Mouse (Mus musculus): ENCODE results near the gene Bicdl2. TPM values are rescaled to one million over a fixed set of nuclear protein-coding genes. Genes with fewer than 3 reads are reported as not detected.
A peak's percentile ranks its signal among the peaks of the same experiment; 100 is the strongest.

Bicdl2 gene
- 50.9 and 58.2 TPM in 2 replicates for polyA plus RNA-seq (2015; fragmentation: Nextera tagmentation; extraction: Ambion mirVana)

DNA sequence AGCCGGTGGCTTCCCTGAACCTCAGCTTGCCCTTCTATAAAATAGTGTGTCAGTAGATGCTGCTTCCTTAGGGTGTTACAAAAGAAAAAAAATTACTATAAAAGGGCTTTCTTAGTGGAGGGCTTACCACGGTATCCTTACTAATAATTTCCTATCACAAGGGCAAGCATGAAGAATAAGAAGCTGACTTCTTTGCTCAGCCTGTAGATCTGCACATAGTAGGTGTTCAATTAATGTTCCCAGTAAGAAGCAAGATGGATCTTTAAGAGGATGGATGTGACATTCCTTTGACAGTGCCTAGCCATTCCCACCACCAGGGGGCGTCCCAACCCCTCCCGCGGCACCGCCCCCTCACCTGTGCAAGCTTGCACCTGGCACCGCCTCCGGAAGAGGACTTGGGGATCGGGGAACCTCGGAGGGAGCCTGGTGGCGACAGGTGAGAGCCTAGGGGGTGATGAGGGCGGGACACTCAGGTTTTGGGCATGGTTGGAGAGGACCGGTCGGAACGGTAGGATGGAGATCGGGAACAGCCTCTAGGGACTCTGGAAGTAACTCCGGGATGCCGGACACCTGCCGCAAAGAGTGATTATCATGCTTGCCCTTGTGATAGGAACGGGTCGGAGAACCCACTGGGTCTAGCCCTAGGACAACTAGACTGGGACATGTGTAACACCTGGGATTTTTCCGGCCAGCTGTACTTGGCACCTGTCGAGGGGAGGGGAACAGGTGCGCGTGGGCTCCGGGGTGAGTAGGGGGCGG lies at the start of gene Bicdl2:
TSS of gene Bicdl2 (plus strand) at position 390 of the 759 bp plus-strand sequence.
- no peaks in the 10 kb centered on the region for H3K36me3 ChIP-seq (ENCODE audit: control insufficient read depth, insufficient read depth, low read length)
- ATAC-seq (ENCODE audit: low FRiP score, low TSS enrichment), result peak; percentile 80
- peak within 1 kb of the TSS; percentile 57 for H3K4me2 ChIP-seq (replicated peaks; ENCODE audit: low read depth)
- TF ChIP-seq EP300 (optimal IDR thresholded peaks at IDR 0.05) (no peak), CTCF (IDR thresholded peaks at IDR 0.05; ENCODE audit: low read depth) (peak; percentile 91)
- H3K4me3 ChIP-seq (ENCODE audit: low read depth, low read length), result peak within 1 kb of the TSS; percentile 49
- no peaks in the 10 kb centered on the region for H3K9me3 ChIP-seq (ENCODE audit: control insufficient read depth, low read length)
- peak; percentile 93 for DNase-seq (ENCODE audit: low spot score)
- 0 out of 2 replicates have a peak, but pooled peaks cover 2% of the 10 kb centered on the region for H3K4me1 ChIP-seq (replicated peaks; ENCODE audit: control insufficient read depth, insufficient read depth)
- 4% methylated on average over 27 of the region's 27 CpGs for WGBS
- peak within 1 kb of the TSS; percentile 53 for H3K9ac ChIP-seq (ENCODE audit: low read length)
- H3K27me3 ChIP-seq (ENCODE audit: control insufficient read depth, insufficient read depth, low read length), result peaks cover 3% of the 10 kb centered on the region; the same call in 1 of the 2 replicates
- H3K27ac ChIP-seq (replicated peaks), result peak within 1 kb of the TSS; percentile 86

GRCm38 (mm10) chr17:23617087-23617486 lies 43.2 kb upstream of the Bicdl2 start:
- DNase-seq (ENCODE audit: low spot score) (no peak), ATAC-seq (ENCODE audit: low FRiP score, low TSS enrichment) (no peak)
- no peaks in the 10 kb centered on the region for H3K9me3 ChIP-seq (ENCODE audit: control insufficient read depth, low read length)
- H3K4me1 ChIP-seq (replicated peaks; ENCODE audit: control insufficient read depth, insufficient read depth), result no peaks in the 10 kb centered on the region
- no peaks in the 10 kb centered on the region for H3K36me3 ChIP-seq (ENCODE audit: control insufficient read depth, insufficient read depth, low read length)
- H3K27me3 ChIP-seq (ENCODE audit: control insufficient read depth, insufficient read depth, low read length), result no peaks in the 10 kb centered on the region
- no peak overlapping the region for H3K4me2 ChIP-seq (replicated peaks; ENCODE audit: low read depth)
- WGBS, result 34% methylated on average over 9 of the region's 9 CpGs
- H3K9ac ChIP-seq (ENCODE audit: low read length), result no peak overlapping the region
- no peak for TF ChIP-seq CTCF (IDR thresholded peaks at IDR 0.05; ENCODE audit: low read depth)
- TF ChIP-seq EP300 (optimal IDR thresholded peaks at IDR 0.05), result no peak
- H3K27ac ChIP-seq (replicated peaks), result no peak overlapping the region
- no peak overlapping the region for H3K4me3 ChIP-seq (ENCODE audit: low read depth, low read length)

DNA sequence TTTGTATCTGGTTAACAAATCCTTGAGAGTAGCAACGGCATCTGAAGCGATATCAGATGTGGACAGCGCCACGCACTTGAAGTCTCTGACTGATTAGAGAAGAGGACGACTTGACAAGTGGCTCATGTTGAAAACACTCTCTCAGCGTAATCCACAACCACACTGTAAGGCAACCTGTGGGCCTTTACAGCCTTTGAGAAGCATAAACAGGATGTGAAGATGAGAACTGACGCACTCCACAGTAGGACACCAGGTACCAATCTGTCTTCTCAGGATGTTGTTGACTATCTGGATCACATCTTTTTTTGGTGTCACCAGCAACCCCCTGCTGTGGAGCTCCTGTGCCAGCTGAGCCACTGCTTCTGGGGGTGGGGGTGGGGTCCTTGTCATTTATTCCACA lies 40.0 kb upstream of the Bicdl2 start:
- Histone ChIP-seq H3K27ac (replicated peaks) (no peak overlapping the region), H3K4me3 (ENCODE audit: low read depth, low read length) (no peak overlapping the region), H3K27me3 (ENCODE audit: control insufficient read depth, insufficient read depth, low read length) (no peaks in the 10 kb centered on the region), H3K36me3 (ENCODE audit: control insufficient read depth, insufficient read depth, low read length) (no peaks in the 10 kb centered on the region), H3K4me2 (replicated peaks; ENCODE audit: low read depth) (no peak overlapping the region), H3K4me1 (replicated peaks; ENCODE audit: control insufficient read depth, insufficient read depth) (no peaks in the 10 kb centered on the region), H3K9me3 (ENCODE audit: control insufficient read depth, low read length) (no peaks in the 10 kb centered on the region), H3K9ac (ENCODE audit: low read length) (no peak overlapping the region)
- WGBS, result 71% methylated on average over 7 of the region's 7 CpGs
- TF ChIP-seq CTCF (IDR thresholded peaks at IDR 0.05; ENCODE audit: low read depth), result no peak
- TF ChIP-seq EP300 (optimal IDR thresholded peaks at IDR 0.05), result no peak
- ATAC-seq (ENCODE audit: low FRiP score, low TSS enrichment) (no peak), DNase-seq (ENCODE audit: low spot score) (no peak)

DNA sequence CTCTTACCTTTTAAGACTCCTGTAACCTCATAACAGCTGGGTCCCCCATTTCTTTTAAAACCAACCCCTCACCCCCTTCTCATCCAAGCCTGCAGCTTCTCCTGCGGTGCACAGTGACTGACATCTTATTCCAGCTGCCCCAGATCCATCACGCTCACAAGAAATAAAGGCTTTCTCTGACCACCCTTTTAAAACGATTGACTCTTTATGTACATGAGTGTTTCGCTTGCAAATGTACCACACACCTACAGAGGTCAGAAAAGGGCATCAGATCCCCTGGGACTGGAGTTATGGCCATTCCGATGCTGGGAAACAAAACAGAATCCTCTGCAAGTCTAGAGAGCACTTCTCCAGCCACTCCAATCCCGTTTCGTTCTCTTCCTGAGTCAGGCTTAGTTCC lies 32.5 kb upstream of the Bicdl2 start:
- Histone ChIP-seq H3K4me2 (replicated peaks; ENCODE audit: low read depth) (no peak overlapping the region), H3K27ac (replicated peaks) (no peak overlapping the region), H3K27me3 (ENCODE audit: control insufficient read depth, insufficient read depth, low read length) (no peaks in the 10 kb centered on the region), H3K36me3 (ENCODE audit: control insufficient read depth, insufficient read depth, low read length) (no peaks in the 10 kb centered on the region), H3K4me1 (replicated peaks; ENCODE audit: control insufficient read depth, insufficient read depth) (no peaks in the 10 kb centered on the region), H3K4me3 (ENCODE audit: low read depth, low read length) (no peak overlapping the region), H3K9me3 (ENCODE audit: control insufficient read depth, low read length) (no peaks in the 10 kb centered on the region), H3K9ac (ENCODE audit: low read length) (no peak overlapping the region)
- no peak for TF ChIP-seq EP300 (optimal IDR thresholded peaks at IDR 0.05)
- TF ChIP-seq CTCF (IDR thresholded peaks at IDR 0.05; ENCODE audit: low read depth), result no peak
- DNase-seq (ENCODE audit: low spot score), result no peak
- 36% methylated on average over 7 of the region's 7 CpGs for WGBS
- no peak for ATAC-seq (ENCODE audit: low FRiP score, low TSS enrichment)

DNA sequence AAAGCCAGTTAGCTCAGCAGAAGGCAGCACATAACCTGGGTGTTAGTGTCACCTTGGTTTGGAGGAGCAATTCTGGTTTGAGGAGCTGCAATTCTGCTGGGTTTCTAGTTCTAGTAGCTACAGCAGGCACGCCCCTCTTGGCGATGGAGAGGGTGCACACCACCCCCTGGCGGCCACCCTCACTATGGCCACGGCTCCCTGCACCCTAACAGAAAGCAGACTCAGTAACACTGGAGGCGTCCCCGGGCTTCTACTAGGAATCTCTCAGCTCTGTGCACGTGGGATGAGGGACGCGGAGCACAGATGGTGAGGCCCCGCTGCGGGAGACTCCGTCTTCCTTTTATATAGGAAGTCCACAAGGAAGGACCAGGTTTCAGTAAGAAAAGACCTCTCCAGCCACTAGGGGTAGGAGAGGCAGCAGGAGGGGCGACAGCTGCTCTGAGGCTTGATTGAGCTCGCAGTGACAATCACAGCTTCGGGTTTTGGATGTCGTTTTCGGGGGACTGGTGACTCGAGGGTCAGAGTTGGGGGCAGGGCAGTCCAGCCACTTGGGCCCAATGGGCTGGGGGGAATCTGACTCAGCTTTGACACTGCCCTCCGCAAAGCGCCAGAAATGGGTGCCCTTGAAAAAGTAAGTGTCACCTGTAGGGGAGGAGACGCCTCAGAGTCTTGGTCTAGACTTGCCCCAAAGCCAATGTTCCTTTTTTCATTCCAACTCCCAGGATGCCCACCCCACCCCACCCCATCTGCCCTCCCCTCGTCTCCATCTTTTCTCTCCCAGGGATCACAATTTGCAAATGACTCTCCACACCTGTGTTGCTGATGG lies 29.9 kb upstream of the Bicdl2 start:
- ATAC-seq (ENCODE audit: low FRiP score, low TSS enrichment) (peak; percentile 88), DNase-seq (ENCODE audit: low spot score) (peak; percentile 88)
- Histone ChIP-seq H3K27ac (replicated peaks) (no peak overlapping the region), H3K4me2 (replicated peaks; ENCODE audit: low read depth) (peak overlapping the region; percentile 42), H3K36me3 (ENCODE audit: control insufficient read depth, insufficient read depth, low read length) (no peaks in the 10 kb centered on the region), H3K27me3 (ENCODE audit: control insufficient read depth, insufficient read depth, low read length) (no peaks in the 10 kb centered on the region), H3K9ac (ENCODE audit: low read length) (no peak overlapping the region; the same call in 1 of the 2 replicates), H3K9me3 (ENCODE audit: control insufficient read depth, low read length) (no peaks in the 10 kb centered on the region), H3K4me3 (ENCODE audit: low read depth, low read length) (peak overlapping the region; percentile 13; the same call in 1 of the 2 replicates), H3K4me1 (replicated peaks; ENCODE audit: control insufficient read depth, insufficient read depth) (no peaks in the 10 kb centered on the region)
- TF ChIP-seq EP300 (optimal IDR thresholded peaks at IDR 0.05), result no peak
- peak; percentile 90 for TF ChIP-seq CTCF (IDR thresholded peaks at IDR 0.05; ENCODE audit: low read depth)
- 16% methylated on average over 22 of the region's 22 CpGs for WGBS
